Mouse (Mus musculus): ENCODE results near the gene Gtf2e1. TPM values are rescaled to one million over a fixed set of nuclear protein-coding genes. Genes with fewer than 3 reads are reported as not detected.

The Gtf2e1 gene
- total and polyA plus RNA-seq, 3 experiments: 29.5 to 72.7 (median 56.0) TPM

DNA sequence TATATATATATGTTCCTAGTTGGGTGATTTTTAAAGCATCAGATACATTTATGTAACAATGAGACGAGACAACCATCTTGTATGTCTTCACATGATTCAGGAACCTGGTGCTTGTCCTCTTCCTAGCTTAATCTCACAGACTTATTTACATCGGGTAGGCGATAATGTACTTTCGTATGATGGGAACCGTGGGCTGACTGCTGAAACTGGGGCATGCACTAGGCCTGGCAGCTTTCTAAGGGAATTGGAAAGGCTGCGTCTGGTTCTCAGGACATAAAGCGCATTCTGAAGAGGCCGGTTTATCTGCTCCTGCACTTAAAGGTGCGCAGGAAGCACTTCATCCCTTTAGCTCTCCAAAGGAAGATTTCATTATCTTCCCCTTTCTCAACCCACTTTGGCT lies 32.8 kb downstream of the Gtf2e1 start:
- Histone ChIP-seq H3K4me1 (ENCODE audit: control insufficient read depth in 1 of 2, insufficient read depth in 2 of 2) (peaks cover 0 to 10% of the 10 kb centered on the region in 2 experiments; a peak in 2 of 4 replicates), H3K4me3 (replicated peaks in 1 of 3; ENCODE audit: low read depth in 2 of 3, low read length in 2 of 3, poor library complexity in 1 of 3) (no peak overlapping the region), H3K27me3 (replicated peaks) (no peaks in the 10 kb centered on the region), H3K27ac (ENCODE audit: insufficient read depth, low read depth) (no peak overlapping the region), H3K36me3 (replicated peaks in 1 of 2; ENCODE audit: control insufficient read depth in 1 of 2, insufficient read depth in 1 of 2, low read length in 1 of 2) (peaks cover 11 to 48% of the 10 kb centered on the region in 2 experiments), H3K9ac (ENCODE audit: insufficient read depth, low read depth) (no peak overlapping the region), H3K4me2 (ENCODE audit: insufficient read depth, low read depth, poor library complexity, severe bottlenecking) (no peak overlapping the region), H3K79me2 (replicated peaks; ENCODE audit: control insufficient read depth, extremely low read depth, insufficient read depth, poor library complexity, severe bottlenecking) (no peaks in the 10 kb centered on the region), H3K9me3 (replicated peaks; ENCODE audit: low read length) (no peaks in the 10 kb centered on the region)
- dilution Hi-C loops (cut with MboI; ENCODE audit: extremely low pct_ligation_motif_present, extremely low pct_unique_long_range_greater_than_20kb, low sequenced_read_pairs) (no loop called here), in situ Hi-C loops (cut with MboI; ENCODE audit: low pct_ligation_motif_present, low pct_unique_long_range_greater_than_20kb, low sequenced_read_pairs) (no loop called here)
- DNase-seq (ENCODE audit: extremely low read depth): no peak
- TF ChIP-seq RCOR1 (conservative IDR thresholded peaks at IDR 0.05; ENCODE audit: low read depth, low read length) (no peak), ZNF384 (IDR thresholded peaks at IDR 0.05; ENCODE audit: low read depth, low read length) (no peak), GABPA (IDR thresholded peaks at IDR 0.05; ENCODE audit: insufficient replicate concordance, low read depth, low read length) (no peak), CTCF (conservative IDR thresholded peaks at IDR 0.05 in 1 of 2, IDR thresholded peaks at IDR 0.05 in 1 of 2; ENCODE audit: low read depth in 2 of 2, low read length in 2 of 2) (no peak)

DNA sequence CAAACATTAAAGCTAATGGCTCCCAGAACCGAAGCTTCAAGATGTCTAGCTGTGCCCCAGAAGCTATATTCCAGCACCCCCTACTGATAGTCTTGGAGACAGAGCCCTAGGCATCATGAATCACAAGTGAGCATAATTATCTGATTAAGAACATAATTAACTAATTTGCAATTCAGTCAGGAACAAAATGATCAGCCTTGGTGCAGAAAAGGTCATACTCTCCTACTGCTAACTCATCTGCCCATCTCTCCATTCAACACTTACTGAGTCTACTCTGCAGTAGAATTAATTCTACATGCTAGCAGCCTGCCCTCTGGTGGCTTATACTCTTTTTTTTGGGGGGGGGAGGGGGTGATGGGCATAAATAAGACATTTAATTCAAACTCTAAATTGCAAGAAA lies 35.1 kb downstream of the Gtf2e1 start:
- no peak overlapping the region for H3K9ac ChIP-seq (ENCODE audit: insufficient read depth, low read depth)
- no peaks in the 10 kb centered on the region for H3K27me3 ChIP-seq (replicated peaks)
- H3K4me1 ChIP-seq (ENCODE audit: control insufficient read depth in 1 of 2, insufficient read depth in 2 of 2): peaks cover 0 to 3% of the 10 kb centered on the region in 2 experiments; a peak in 1 of 4 replicates
- H3K4me2 ChIP-seq (ENCODE audit: insufficient read depth, low read depth, poor library complexity, severe bottlenecking): no peak overlapping the region
- no peaks in the 10 kb centered on the region for H3K79me2 ChIP-seq (replicated peaks; ENCODE audit: control insufficient read depth, extremely low read depth, insufficient read depth, poor library complexity, severe bottlenecking)
- no peak overlapping the region for H3K4me3 ChIP-seq (replicated peaks in 1 of 3; ENCODE audit: low read depth in 2 of 3, low read length in 2 of 3, poor library complexity in 1 of 3)
- H3K36me3 ChIP-seq (replicated peaks in 1 of 2; ENCODE audit: control insufficient read depth in 1 of 2, insufficient read depth in 1 of 2, low read length in 1 of 2): peaks cover 0 to 28% of the 10 kb centered on the region in 2 experiments
- no peak for TF ChIP-seq ZKSCAN1 (IDR thresholded peaks at IDR 0.05; ENCODE audit: borderline replicate concordance, low read depth, low read length)
- no peak for TF ChIP-seq USF1 (IDR thresholded peaks at IDR 0.05; ENCODE audit: low read depth, low read length)
- no peak for TF ChIP-seq USF2 (conservative IDR thresholded peaks at IDR 0.05; ENCODE audit: low read depth, low read length)
- TF ChIP-seq GABPA (IDR thresholded peaks at IDR 0.05; ENCODE audit: insufficient replicate concordance, low read depth, low read length): no peak
- TF ChIP-seq SMC3 (IDR thresholded peaks at IDR 0.05; ENCODE audit: low read depth, low read length): peak; percentile 60
- no peak for TF ChIP-seq IRF4 (IDR thresholded peaks at IDR 0.05; ENCODE audit: low read depth, low read length)
- TF ChIP-seq MAZ (IDR thresholded peaks at IDR 0.05; ENCODE audit: low read depth, low read length): peak; percentile 14; the same call in 1 of the 2 replicates
- TF ChIP-seq NELFE (IDR thresholded peaks at IDR 0.05; ENCODE audit: low read depth, low read length): peak; percentile 17; the same call in 1 of the 2 replicates
- no peak for TF ChIP-seq SIN3A (IDR thresholded peaks at IDR 0.05; ENCODE audit: low read length)
- no peak for TF ChIP-seq POLR2A (IDR thresholded peaks at IDR 0.05; ENCODE audit: low read depth, low read length)
- no peak for TF ChIP-seq JUND (conservative IDR thresholded peaks at IDR 0.05; ENCODE audit: low read depth, low read length)
- no peak for TF ChIP-seq MXI1 (IDR thresholded peaks at IDR 0.05; ENCODE audit: low read depth, low read length)
- TF ChIP-seq EP300 (IDR thresholded peaks at IDR 0.05; ENCODE audit: low read length): no peak
- TF ChIP-seq BHLHE40 (IDR thresholded peaks at IDR 0.05; ENCODE audit: low read depth, low read length): no peak
- no peak for TF ChIP-seq ETS1 (conservative IDR thresholded peaks at IDR 0.05; ENCODE audit: low read depth, low read length)
- peak in 1 of 2 experiments; percentile 64; a peak in 2 of 4 replicates for TF ChIP-seq CTCF (conservative IDR thresholded peaks at IDR 0.05 in 1 of 2, IDR thresholded peaks at IDR 0.05 in 1 of 2; ENCODE audit: low read depth in 2 of 2, low read length in 2 of 2)
- TF ChIP-seq MAFK (IDR thresholded peaks at IDR 0.05; ENCODE audit: insufficient replicate concordance, low read length): no peak
- TF ChIP-seq CHD1 (IDR thresholded peaks at IDR 0.05; ENCODE audit: low read depth, low read length): no peak
- no peak for TF ChIP-seq ZMIZ1 (IDR thresholded peaks at IDR 0.05; ENCODE audit: low read depth, low read length)
- peak; percentile 55 for TF ChIP-seq RAD21 (IDR thresholded peaks at IDR 0.05; ENCODE audit: low read depth, low read length)
- TF ChIP-seq NRF1 (IDR thresholded peaks at IDR 0.05; ENCODE audit: low read depth, low read length): no peak
- dilution Hi-C loops (cut with MboI; ENCODE audit: extremely low pct_ligation_motif_present, extremely low pct_unique_long_range_greater_than_20kb, low sequenced_read_pairs) (no loop called here), in situ Hi-C loops (cut with MboI; ENCODE audit: low pct_ligation_motif_present, low pct_unique_long_range_greater_than_20kb, low sequenced_read_pairs) (no loop called here)
- no peaks in the 10 kb centered on the region for H3K9me3 ChIP-seq (replicated peaks; ENCODE audit: low read length)
- H3K27ac ChIP-seq (ENCODE audit: insufficient read depth, low read depth): no peak overlapping the region
- no peak for DNase-seq (ENCODE audit: extremely low read depth)
